Mouse (Mus musculus) hindbrain, embryonic 13.5 days (tissue): ENCODE measurements at regions not wholly inside any gene's neighbourhood (a gene's known extent, or its start where the extent isn't known, plus 50 kb on each side); places are given as distances from the start of the nearest gene placed in this dataset.

Experiments used
- ATAC-seq: fragments of 200-750 bp; cut with Nextera tagmentation; 2 replicates; pipeline ENCODE4 v1.8.0; 2017; ENCODE audit warnings: moderate TSS enrichment; ENCODE audit not compliant: low FRiP score
- H3K27ac ChIP-seq: fragments of 300-500 bp; sonication (generic); 2 replicates; pipeline ENCODE4 v1.5.1; 2015; ENCODE audit warnings: inconsistent platforms, mild to moderate bottlenecking, moderate library complexity
- H3K27me3 ChIP-seq: fragments of 300-500 bp; sonication (generic); 2 replicates; pipeline ENCODE4 v1.6.1; 2015; ENCODE audit warnings: mild to moderate bottlenecking, inconsistent platforms
- H3K36me3 ChIP-seq: fragments of 300-500 bp; sonication (generic); 2 replicates; pipeline ENCODE4 v1.6.1; 2015; ENCODE audit warnings: mild to moderate bottlenecking, inconsistent platforms
- H3K4me1 ChIP-seq: fragments of 300-500 bp; sonication (generic); replicated peaks from 2 replicates; pipeline ENCODE4 v1.6.1; 2015; ENCODE audit warnings: inconsistent platforms
- H3K4me2 ChIP-seq: fragments of 300-500 bp; sonication (generic); 2 replicates; pipeline ENCODE4 v1.6.1; 2015; ENCODE audit warnings: inconsistent platforms, mild to moderate bottlenecking, moderate library complexity
- H3K4me3 ChIP-seq: fragments of 300-500 bp; sonication (generic); 2 replicates; pipeline ENCODE4 v1.5.1; 2015; ENCODE audit warnings: mild to moderate bottlenecking, inconsistent platforms
- H3K9ac ChIP-seq: fragments of 300-500 bp; sonication (generic); 2 replicates; pipeline ENCODE4 v1.6.1; 2015; ENCODE audit warnings: mild to moderate bottlenecking, inconsistent platforms
- H3K9me3 ChIP-seq: fragments of 300-500 bp; sonication (generic); 2 replicates; pipeline ENCODE4 v1.6.1; 2016; ENCODE audit warnings: inconsistent platforms
- WGBS: fragments of 180-500 bp; shearing (Covaris S2); methylation state at CpG from one replicate; pipeline ENCODE4 v1.1.7; 2015; 5-methylcytosine and 5-hydroxymethylcytosine counted together

GRCm38 (mm10) chr6:41225382-41225781 is 76.7 kb upstream of the Try4 start:
- H3K27ac ChIP-seq: no peak overlapping the region
- no peaks in the 10 kb centered on the region for H3K36me3 ChIP-seq
- H3K4me2 ChIP-seq: no peak overlapping the region
- no peak overlapping the region for H3K9ac ChIP-seq
- no peaks in the 10 kb centered on the region for H3K4me1 ChIP-seq
- 74% methylated on average over 1 of the region's 1 CpGs for WGBS
- H3K27me3 ChIP-seq: no peaks in the 10 kb centered on the region
- no peak for ATAC-seq
- H3K4me3 ChIP-seq: no peak overlapping the region
- H3K9me3 ChIP-seq: no peaks in the 10 kb centered on the region

GRCm38 (mm10) chr6:41218415-41218814 is 83.7 kb upstream of the Try4 start:
- Histone ChIP-seq H3K4me1 (no peaks in the 10 kb centered on the region), H3K9me3 (0 out of 2 replicates have a peak, but pooled peaks cover 3% of the 10 kb centered on the region), H3K27ac (no peak overlapping the region), H3K36me3 (no peaks in the 10 kb centered on the region), H3K27me3 (no peaks in the 10 kb centered on the region), H3K4me2 (no peak overlapping the region), H3K9ac (no peak overlapping the region), H3K4me3 (no peak overlapping the region)
- 92% methylated on average over 7 of the region's 7 CpGs for WGBS
- no peak for ATAC-seq

GRCm38 (mm10) chr6:41215857-41216256 is 86.2 kb upstream of the Try4 start:
- H3K9me3 ChIP-seq: 0 out of 2 replicates have a peak, but pooled peaks cover 3% of the 10 kb centered on the region
- no peak overlapping the region for H3K4me2 ChIP-seq
- H3K36me3 ChIP-seq: no peaks in the 10 kb centered on the region
- WGBS: 91% methylated on average over 4 of the region's 4 CpGs
- no peaks in the 10 kb centered on the region for H3K27me3 ChIP-seq
- ATAC-seq: no peak
- no peaks in the 10 kb centered on the region for H3K4me1 ChIP-seq
- no peak overlapping the region for H3K4me3 ChIP-seq
- no peak overlapping the region for H3K9ac ChIP-seq
- no peak overlapping the region for H3K27ac ChIP-seq

GRCm38 (mm10) chr6:41205864-41206263 is 96.2 kb upstream of the Try4 start:
- Histone ChIP-seq H3K36me3 (no peaks in the 10 kb centered on the region), H3K27ac (no peak overlapping the region), H3K4me1 (no peaks in the 10 kb centered on the region), H3K9me3 (no peaks in the 10 kb centered on the region), H3K4me2 (no peak overlapping the region), H3K4me3 (no peak overlapping the region), H3K9ac (no peak overlapping the region), H3K27me3 (no peaks in the 10 kb centered on the region)
- no peak for ATAC-seq
- 72% methylated on average over 4 of the region's 4 CpGs for WGBS

- ATAC-seq: no peak
- no peak overlapping the region for H3K9ac ChIP-seq
- no peaks in the 10 kb centered on the region for H3K9me3 ChIP-seq
- WGBS: 96% methylated on average over 1 of the region's 1 CpGs
- H3K36me3 ChIP-seq: no peaks in the 10 kb centered on the region
- no peaks in the 10 kb centered on the region for H3K27me3 ChIP-seq
- H3K27ac ChIP-seq: no peak overlapping the region
- H3K4me3 ChIP-seq: no peak overlapping the region
- no peak overlapping the region for H3K4me2 ChIP-seq
- no peaks in the 10 kb centered on the region for H3K4me1 ChIP-seq
These were observed 99.2 kb upstream of the Try4 start for GRCm38 (mm10) chr6:41202882-41203281.

GRCm38 (mm10) chr6:41202302-41202701 is 99.8 kb upstream of the Try4 start:
- Histone ChIP-seq H3K9me3 (no peaks in the 10 kb centered on the region), H3K4me1 (no peaks in the 10 kb centered on the region), H3K4me2 (no peak overlapping the region), H3K27ac (no peak overlapping the region), H3K9ac (no peak overlapping the region), H3K36me3 (no peaks in the 10 kb centered on the region), H3K27me3 (no peaks in the 10 kb centered on the region), H3K4me3 (no peak overlapping the region)
- 82% methylated on average over 2 of the region's 2 CpGs for WGBS
- no peak for ATAC-seq

- Histone ChIP-seq H3K27me3 (no peaks in the 10 kb centered on the region), H3K27ac (no peak overlapping the region), H3K4me1 (no peaks in the 10 kb centered on the region), H3K9me3 (no peaks in the 10 kb centered on the region), H3K9ac (no peak overlapping the region), H3K36me3 (no peaks in the 10 kb centered on the region), H3K4me2 (no peak overlapping the region), H3K4me3 (no peak overlapping the region)
- WGBS: 45% methylated on average over 1 of the region's 1 CpGs
- no peak for ATAC-seq
These were observed 107.6 kb upstream of the Try4 start for GRCm38 (mm10) chr6:41194464-41194863.

- ATAC-seq: no peak
- H3K36me3 ChIP-seq: no peaks in the 10 kb centered on the region
- no peaks in the 10 kb centered on the region for H3K27me3 ChIP-seq
- no peak overlapping the region for H3K9ac ChIP-seq
- WGBS: 89% methylated on average over 1 of the region's 1 CpGs
- no peaks in the 10 kb centered on the region for H3K4me1 ChIP-seq
- H3K4me3 ChIP-seq: no peak overlapping the region
- no peak overlapping the region for H3K4me2 ChIP-seq
- H3K9me3 ChIP-seq: no peaks in the 10 kb centered on the region
- H3K27ac ChIP-seq: no peak overlapping the region
These were observed 110.2 kb upstream of the Try4 start for GRCm38 (mm10) chr6:41191734-41192326.

GRCm38 (mm10) chr6:41188910-41189309 is 113.2 kb upstream of the Try4 start:
- Histone ChIP-seq H3K4me3 (no peak overlapping the region), H3K9ac (no peak overlapping the region), H3K36me3 (no peaks in the 10 kb centered on the region), H3K4me1 (no peaks in the 10 kb centered on the region), H3K9me3 (no peaks in the 10 kb centered on the region), H3K27me3 (no peaks in the 10 kb centered on the region), H3K27ac (no peak overlapping the region), H3K4me2 (no peak overlapping the region)
- no peak for ATAC-seq
- 74% methylated on average over 2 of the region's 2 CpGs for WGBS

- Histone ChIP-seq H3K27ac (no peak overlapping the region), H3K9ac (no peak overlapping the region), H3K4me2 (no peak overlapping the region), H3K4me1 (no peaks in the 10 kb centered on the region), H3K9me3 (no peaks in the 10 kb centered on the region), H3K27me3 (no peaks in the 10 kb centered on the region), H3K4me3 (no peak overlapping the region), H3K36me3 (no peaks in the 10 kb centered on the region)
- 74% methylated on average over 1 of the region's 1 CpGs for WGBS
- no peak for ATAC-seq
These were observed 114.1 kb upstream of the Try4 start for GRCm38 (mm10) chr6:41187966-41188365.

GRCm38 (mm10) chr6:41178896-41179295 is 123.2 kb upstream of the Try4 start:
- Histone ChIP-seq H3K4me2 (no peak overlapping the region), H3K27me3 (no peaks in the 10 kb centered on the region), H3K4me1 (no peaks in the 10 kb centered on the region), H3K4me3 (no peak overlapping the region), H3K27ac (no peak overlapping the region), H3K9me3 (no peaks in the 10 kb centered on the region), H3K36me3 (no peaks in the 10 kb centered on the region), H3K9ac (no peak overlapping the region)
- no peak for ATAC-seq
- WGBS: 92% methylated on average over 7 of the region's 7 CpGs

GRCm38 (mm10) chr6:41178019-41178418 is 124.0 kb upstream of the Try4 start:
- WGBS: 89% methylated on average over 2 of the region's 2 CpGs
- Histone ChIP-seq H3K27me3 (no peaks in the 10 kb centered on the region), H3K4me3 (no peak overlapping the region), H3K27ac (no peak overlapping the region), H3K36me3 (no peaks in the 10 kb centered on the region), H3K4me2 (no peak overlapping the region), H3K9ac (no peak overlapping the region), H3K4me1 (no peaks in the 10 kb centered on the region), H3K9me3 (no peaks in the 10 kb centered on the region)
- ATAC-seq: no peak

GRCm38 (mm10) chr6:41177152-41177551 is 124.9 kb upstream of the Try4 start:
- H3K4me1 ChIP-seq: no peaks in the 10 kb centered on the region
- H3K4me3 ChIP-seq: no peak overlapping the region
- no peak overlapping the region for H3K9ac ChIP-seq
- no peak overlapping the region for H3K4me2 ChIP-seq
- no peak overlapping the region for H3K27ac ChIP-seq
- no peaks in the 10 kb centered on the region for H3K9me3 ChIP-seq
- no peak for ATAC-seq
- 94% methylated on average over 3 of the region's 3 CpGs for WGBS
- H3K36me3 ChIP-seq: no peaks in the 10 kb centered on the region
- no peaks in the 10 kb centered on the region for H3K27me3 ChIP-seq
